Mouse (Mus musculus) E14TG2a.4 (cell line): ENCODE measurements around the gene Rpl34.

Source experiments
- CTCF ChIP-seq: conservative IDR thresholded peaks from 2 replicates; pipeline ENCODE4 v1.5.1; 2014; ENCODE audit warnings: low read length
- NANOG ChIP-seq: IDR thresholded peaks from 2 replicates; pipeline ENCODE4 v1.6.1; 2014; ENCODE audit warnings: borderline replicate concordance, low read length, mixed read lengths
- POU5F1 ChIP-seq: IDR thresholded peaks from 2 replicates; pipeline ENCODE4 v1.6.1; 2014; ENCODE audit warnings: low read length, borderline replicate concordance

DNA sequence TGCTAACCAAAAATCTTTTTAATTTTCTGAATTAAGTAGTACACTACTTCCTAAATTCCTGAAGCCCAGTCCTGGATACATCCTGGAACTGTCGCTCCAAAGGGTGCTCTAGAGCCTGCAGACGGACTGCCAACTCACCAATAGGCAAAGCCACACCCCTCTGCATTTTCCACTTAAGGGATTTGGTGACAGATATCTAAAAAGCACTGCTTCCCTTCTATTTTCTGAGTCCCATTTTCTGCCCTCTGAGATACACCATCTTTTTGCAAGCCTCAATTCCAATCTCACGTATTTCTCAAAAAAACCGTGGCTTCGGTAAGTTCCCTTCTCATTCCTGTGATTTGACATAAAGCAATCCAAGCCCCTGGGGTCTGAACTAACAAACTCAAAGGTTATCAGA is 21.7 kb downstream of the Rpl34 start:
- TF ChIP-seq CTCF (no peak), POU5F1 (no peak), NANOG (no peak)
